Mouse (Mus musculus): ENCODE results near the gene Rab13.

Gene Rab13

GRCm38 (mm10) chr3:90213377-90213866 lies at the start of gene Rab13, which contains the start of gene Rps27:
Rab13 (plus strand) TSS chr3:90213695.
Rps27 (minus strand) TSS chr3:90213651.
- DNase-seq, result peak; percentile 88

- DNase-seq, result no peak
Measured at GRCm38 (mm10) chr3:90179566-90179965, 33.9 kb upstream of the Rab13 start.

GRCm38 (mm10) chr3:90183581-90183980 lies 29.9 kb upstream of the Rab13 start:
- no peak for DNase-seq

GRCm38 (mm10) chr3:90190859-90191510 lies 22.5 kb upstream of the Rab13 start:
- DNase-seq, result no peak

- no peak for DNase-seq
Measured at GRCm38 (mm10) chr3:90194759-90195158, 18.7 kb upstream of the Rab13 start.

GRCm38 (mm10) chr3:90195644-90196043 lies 17.9 kb upstream of the Rab13 start:
- DNase-seq, result no peak

GRCm38 (mm10) chr3:90197548-90197947 lies 15.9 kb upstream of the Rab13 start:
- no peak for DNase-seq

- DNase-seq, result no peak
Measured at GRCm38 (mm10) chr3:90202884-90203283, 10.6 kb upstream of the Rab13 start.

GRCm38 (mm10) chr3:90203619-90204018 lies 9.9 kb upstream of the Rab13 start:
- DNase-seq, result no peak

- DNase-seq, result no peak
Measured at GRCm38 (mm10) chr3:90204582-90204981, 8.9 kb upstream of the Rab13 start.

- no peak for DNase-seq
Measured at GRCm38 (mm10) chr3:90208662-90209061, 4.8 kb upstream of the Rab13 start.

GRCm38 (mm10) chr3:90209908-90210566 lies 3.5 kb upstream of the Rab13 start:
- no peak for DNase-seq

- DNase-seq, result no peak
Measured at GRCm38 (mm10) chr3:90211475-90212398, 1.8 kb upstream of the Rab13 start.

GRCm38 (mm10) chr3:90212723-90213122 lies 772 bp upstream of the Rab13 start:
- no peak for DNase-seq

- DNase-seq, result peak; percentile 26
Measured at GRCm38 (mm10) chr3:90213956-90214684, 625 bp downstream of the Rab13 start.

GRCm38 (mm10) chr3:90215825-90216380 lies 2.4 kb downstream of the Rab13 start:
- DNase-seq, result peak; percentile 28

- DNase-seq, result peak; percentile 54
Measured at GRCm38 (mm10) chr3:90220088-90220487, 6.6 kb downstream of the Rab13 start.

- DNase-seq, result peak; percentile 26
Measured at GRCm38 (mm10) chr3:90220531-90220951, 7.0 kb downstream of the Rab13 start.

- no peak for DNase-seq
Measured at GRCm38 (mm10) chr3:90221123-90221522, 7.6 kb downstream of the Rab13 start.

- DNase-seq, result no peak
Measured at GRCm38 (mm10) chr3:90222455-90222854, 9.0 kb downstream of the Rab13 start.

GRCm38 (mm10) chr3:90222941-90223340 lies 9.4 kb downstream of the Rab13 start:
- DNase-seq, result no peak

- no peak for DNase-seq
Measured at GRCm38 (mm10) chr3:90224331-90224730, 10.8 kb downstream of the Rab13 start.

All from thymus, postnatal 14 days (tissue).